Mouse (Mus musculus) heart, embryonic 10.5 days (tissue): ENCODE measurements around the gene Atp2b1. TPM values are rescaled to one million over a fixed set of nuclear protein-coding genes. Genes with fewer than 3 reads are reported as not detected.

Experiments used
- DNase-seq: peaks from one replicate; pipeline ENCODE4 v3.0.0-alpha.2; 2017; ENCODE audit warnings: low spot score
- H3K27ac ChIP-seq: fragments of 300-500 bp; sonication (generic); 2 replicates; pipeline ENCODE4 v1.5.1; 2016; ENCODE audit warnings: mild to moderate bottlenecking
- H3K27me3 ChIP-seq: fragments of 300-500 bp; sonication (generic); 2 replicates; pipeline ENCODE4 v1.6.1; 2016; ENCODE audit warnings: mild to moderate bottlenecking; ENCODE audit not compliant: poor library complexity, insufficient read depth, severe bottlenecking
- H3K36me3 ChIP-seq: fragments of 300-500 bp; sonication (generic); 2 replicates; pipeline ENCODE4 v1.6.1; 2016; ENCODE audit warnings: mild to moderate bottlenecking, moderate library complexity
- H3K4me1 ChIP-seq: fragments of 300-500 bp; sonication (generic); 2 replicates; pipeline ENCODE4 v1.6.1; 2016; ENCODE audit warnings: mild to moderate bottlenecking
- H3K4me3 ChIP-seq: fragments of 300-500 bp; sonication (generic); 2 replicates; pipeline ENCODE4 v1.5.1; 2016; ENCODE audit warnings: mild to moderate bottlenecking, moderate library complexity
- H3K9me3 ChIP-seq: fragments of 300-500 bp; sonication (generic); 2 replicates; pipeline ENCODE4 v1.6.1; 2016; ENCODE audit warnings: mild to moderate bottlenecking, moderate library complexity
- WGBS: fragments of 180-500 bp; shearing (Covaris S2); methylation state at CpG from one replicate; pipeline ENCODE4 v1.1.7; 2016; 5-methylcytosine and 5-hydroxymethylcytosine counted together
- polyA plus RNA-seq: library from polyadenylated mRNA; unstranded; fragments of >200 nt; fragmentation: Nextera tagmentation; extraction: Ambion mirVana; gene quantifications from 2 replicates; pipeline ENCODE4 v1.2.1, GENCODE M21; 2016

Gene Atp2b1
- polyA plus RNA-seq, 1 experiment from 2014 or later = 129 TPM

DNA sequence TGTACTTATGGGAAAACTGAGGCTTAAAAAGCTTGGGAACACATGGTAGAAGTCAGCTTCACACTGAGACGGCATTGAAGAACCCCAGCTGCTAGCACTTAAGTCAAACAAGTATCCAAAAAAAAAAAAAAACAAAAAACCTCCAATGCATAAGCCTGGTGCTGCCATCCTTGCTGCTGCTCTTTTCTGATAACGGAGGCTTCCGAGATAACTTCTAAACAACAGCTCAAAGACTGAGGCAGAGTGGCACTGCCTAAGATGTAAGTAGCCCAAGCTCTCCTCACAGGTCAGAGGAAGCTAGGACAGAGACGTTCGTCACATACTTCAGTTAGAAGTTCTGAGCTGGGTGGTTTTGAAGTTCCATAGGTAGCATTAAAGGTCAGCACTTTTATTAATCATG, 113.3 kb downstream of the Atp2b1 start:
- H3K4me1 ChIP-seq = peaks cover 3% of the 10 kb centered on the region; the same call in 1 of the 2 replicates
- H3K27me3 ChIP-seq = no peaks in the 10 kb centered on the region
- H3K4me3 ChIP-seq = no peak overlapping the region
- WGBS = 41% methylated on average over 5 of the region's 5 CpGs
- DNase-seq = no peak
- no peaks in the 10 kb centered on the region for H3K9me3 ChIP-seq
- peaks cover 20% of the 10 kb centered on the region for H3K36me3 ChIP-seq
- no peak overlapping the region for H3K27ac ChIP-seq

DNA sequence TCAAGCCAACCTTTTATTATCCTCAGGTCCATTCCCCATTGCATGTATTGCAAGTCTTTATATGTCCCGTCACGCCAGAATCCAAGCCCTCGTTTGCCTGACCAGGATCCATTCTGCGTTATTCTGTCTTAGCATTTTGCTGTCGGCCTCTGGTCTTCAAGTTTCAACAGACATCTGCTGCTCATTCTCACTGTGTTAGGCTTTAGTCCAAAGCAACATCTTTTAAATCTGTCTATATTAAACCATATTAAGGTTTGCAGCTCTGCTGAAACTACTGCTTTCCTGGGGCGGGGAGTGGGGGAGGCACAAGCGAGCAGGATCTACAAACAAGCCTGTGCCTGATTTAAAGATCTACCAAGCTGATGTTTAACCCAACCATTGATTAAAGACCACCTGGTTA, 115.6 kb downstream of the Atp2b1 start:
- H3K4me3 ChIP-seq = no peak overlapping the region
- no peaks in the 10 kb centered on the region for H3K27me3 ChIP-seq
- 94% methylated on average over 7 of the region's 7 CpGs for WGBS
- DNase-seq = no peak
- H3K9me3 ChIP-seq = no peaks in the 10 kb centered on the region
- H3K4me1 ChIP-seq = peaks cover 3% of the 10 kb centered on the region; the same call in 1 of the 2 replicates
- H3K36me3 ChIP-seq = peaks cover 13% of the 10 kb centered on the region
- no peak overlapping the region for H3K27ac ChIP-seq

DNA sequence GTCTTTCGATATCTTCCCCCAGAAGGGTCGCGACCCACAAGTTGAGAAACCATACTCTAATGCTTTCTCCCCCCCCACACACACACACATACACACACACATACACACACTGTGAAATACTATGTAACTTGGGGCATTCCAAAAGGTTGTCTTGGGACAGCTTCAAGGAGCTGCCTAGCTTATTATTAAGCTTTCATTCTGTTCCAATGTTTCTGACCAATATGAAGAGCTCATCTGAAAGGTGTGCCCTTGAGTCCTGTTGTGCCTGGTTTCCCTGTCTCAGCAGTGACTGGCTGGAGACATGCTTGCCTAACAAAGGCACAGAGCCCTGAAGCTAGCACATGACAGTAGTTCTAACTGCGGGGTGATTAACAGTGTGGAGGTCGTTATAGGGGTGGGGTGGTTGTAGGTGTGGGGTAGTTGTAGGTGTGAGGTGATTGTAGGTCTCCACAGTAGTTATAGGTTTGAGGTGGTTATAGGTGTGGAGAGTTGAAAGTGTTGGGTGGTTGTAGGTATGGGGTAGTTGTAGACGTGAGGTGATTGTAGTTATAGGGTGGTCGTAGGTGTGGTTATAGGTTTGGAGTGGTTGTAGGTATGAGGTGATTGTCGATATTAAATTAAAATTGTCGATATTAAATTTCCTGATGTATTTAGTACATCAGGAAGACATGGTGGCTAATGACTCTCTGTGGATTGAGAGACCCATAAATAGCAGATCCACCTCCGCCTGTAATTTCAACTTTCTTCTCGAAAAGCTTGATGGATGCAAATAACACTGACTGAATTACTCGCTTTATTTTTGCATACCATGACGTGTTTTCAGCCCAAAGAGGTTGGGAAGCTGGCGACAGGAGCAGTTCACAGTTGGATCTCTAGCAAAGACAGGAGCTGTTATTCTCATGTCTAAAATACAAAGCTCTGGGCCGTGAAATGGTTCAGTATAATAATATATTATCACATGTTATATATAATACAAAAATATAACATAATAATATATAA, 119.9 kb downstream of the Atp2b1 start:
- peaks cover 2% of the 10 kb centered on the region; the same call in 1 of the 2 replicates for H3K36me3 ChIP-seq
- no peak for DNase-seq
- H3K27me3 ChIP-seq = no peaks in the 10 kb centered on the region
- H3K27ac ChIP-seq = no peak overlapping the region
- no peaks in the 10 kb centered on the region for H3K9me3 ChIP-seq
- 0 out of 2 replicates have a peak, but pooled peaks cover 8% of the 10 kb centered on the region for H3K4me1 ChIP-seq
- no peak overlapping the region for H3K4me3 ChIP-seq
- 91% methylated on average over 15 of the region's 15 CpGs for WGBS

- Histone ChIP-seq H3K9me3 (no peaks in the 10 kb centered on the region), H3K27ac (no peak overlapping the region), H3K4me3 (no peak overlapping the region), H3K27me3 (no peaks in the 10 kb centered on the region), H3K36me3 (no peaks in the 10 kb centered on the region), H3K4me1 (0 out of 2 replicates have a peak, but pooled peaks cover 8% of the 10 kb centered on the region)
- WGBS = 86% methylated on average over 21 of the region's 21 CpGs
- DNase-seq = no peak
Observed at GRCm38 (mm10) chr10:99037185-99038065, 123.2 kb downstream of the Atp2b1 start.

- no peaks in the 10 kb centered on the region for H3K27me3 ChIP-seq
- WGBS = 91% methylated on average over 3 of the region's 3 CpGs
Observed at GRCm38 (mm10) chr10:99038866-99039265, 124.7 kb downstream of the Atp2b1 start.

DNA sequence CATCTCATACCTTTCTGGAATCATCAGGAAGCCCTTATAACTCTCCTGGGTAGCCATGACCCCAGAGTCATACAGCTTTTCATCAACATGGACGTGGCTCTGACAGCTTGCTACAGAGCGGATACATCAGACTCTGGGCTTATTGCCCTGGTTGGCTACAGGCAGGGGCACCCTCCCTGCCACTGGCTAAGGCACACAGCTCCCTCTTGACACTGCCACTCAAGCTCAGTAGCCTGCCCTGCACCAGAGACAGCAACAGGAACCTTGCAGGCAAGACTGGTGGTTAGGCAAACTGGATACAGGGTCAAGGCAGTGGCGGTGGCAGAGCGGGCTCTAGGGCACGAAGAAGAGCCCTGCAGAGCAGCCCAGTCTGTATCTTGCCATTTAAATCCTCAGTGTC, 126.0 kb downstream of the Atp2b1 start:
- Histone ChIP-seq H3K4me1 (0 out of 2 replicates have a peak, but pooled peaks cover 8% of the 10 kb centered on the region), H3K27me3 (no peaks in the 10 kb centered on the region), H3K9me3 (no peaks in the 10 kb centered on the region), H3K4me3 (no peak overlapping the region), H3K27ac (no peak overlapping the region), H3K36me3 (no peaks in the 10 kb centered on the region)
- 86% methylated on average over 5 of the region's 5 CpGs for WGBS
- no peak for DNase-seq

More at GRCm38 (mm10) chr10:99038866-99039265, 124.7 kb downstream of the Atp2b1 start:
- H3K4me3 ChIP-seq = no peak overlapping the region
- H3K27ac ChIP-seq = no peak overlapping the region
- H3K4me1 ChIP-seq = 0 out of 2 replicates have a peak, but pooled peaks cover 8% of the 10 kb centered on the region
- no peaks in the 10 kb centered on the region for H3K36me3 ChIP-seq
- no peak for DNase-seq
- no peaks in the 10 kb centered on the region for H3K9me3 ChIP-seq

DNA sequence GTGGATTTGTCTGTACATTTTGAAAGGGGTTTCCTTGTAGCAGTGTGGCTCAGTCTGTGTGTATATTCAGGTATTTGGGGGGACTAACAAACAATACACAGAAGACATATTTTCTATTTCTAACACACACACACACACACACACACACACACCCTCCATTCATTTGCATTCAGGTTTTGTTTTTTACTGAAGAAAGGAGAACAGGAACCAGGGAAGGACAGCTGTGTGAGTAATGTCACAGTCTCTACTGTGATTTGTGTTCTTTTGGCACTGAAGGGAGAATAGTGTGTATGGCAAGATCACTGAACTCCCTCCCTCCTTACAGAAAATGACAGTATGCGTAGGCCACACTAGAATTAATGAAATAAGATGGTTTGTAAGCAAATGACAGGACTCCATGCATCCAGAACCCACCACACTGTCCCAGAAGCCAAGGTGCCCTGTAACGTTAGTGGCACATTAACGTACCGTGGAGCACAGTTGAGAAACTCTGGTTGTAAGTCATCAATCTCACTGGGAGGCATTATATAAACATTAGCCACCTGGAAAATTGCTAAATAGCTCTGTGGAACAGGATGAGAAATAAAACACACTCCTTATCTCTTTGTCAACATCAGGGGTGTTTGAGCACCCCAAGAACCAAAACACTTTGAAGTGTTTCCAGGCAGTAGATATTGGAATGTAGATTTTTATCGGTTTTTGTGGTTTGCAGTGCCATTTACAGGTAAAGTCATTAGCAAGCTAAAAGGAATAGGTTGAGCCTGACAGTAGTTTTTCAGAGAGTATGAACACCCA, 132.7 kb downstream of the Atp2b1 start:
- Histone ChIP-seq H3K4me3 (no peak overlapping the region), H3K27ac (no peak overlapping the region), H3K36me3 (no peaks in the 10 kb centered on the region), H3K27me3 (no peaks in the 10 kb centered on the region), H3K4me1 (no peaks in the 10 kb centered on the region), H3K9me3 (no peaks in the 10 kb centered on the region)
- no peak for DNase-seq
- 67% methylated on average over 5 of the region's 5 CpGs for WGBS

GRCm38 (mm10) chr10:99047551-99047940, 133.3 kb downstream of the Atp2b1 start:
- no peak overlapping the region for H3K4me3 ChIP-seq
- H3K4me1 ChIP-seq = no peaks in the 10 kb centered on the region
- H3K27ac ChIP-seq = no peak overlapping the region
- 81% methylated on average over 4 of the region's 4 CpGs for WGBS
- H3K36me3 ChIP-seq = no peaks in the 10 kb centered on the region
- H3K9me3 ChIP-seq = no peaks in the 10 kb centered on the region
- no peak for DNase-seq
- H3K27me3 ChIP-seq = no peaks in the 10 kb centered on the region

DNA sequence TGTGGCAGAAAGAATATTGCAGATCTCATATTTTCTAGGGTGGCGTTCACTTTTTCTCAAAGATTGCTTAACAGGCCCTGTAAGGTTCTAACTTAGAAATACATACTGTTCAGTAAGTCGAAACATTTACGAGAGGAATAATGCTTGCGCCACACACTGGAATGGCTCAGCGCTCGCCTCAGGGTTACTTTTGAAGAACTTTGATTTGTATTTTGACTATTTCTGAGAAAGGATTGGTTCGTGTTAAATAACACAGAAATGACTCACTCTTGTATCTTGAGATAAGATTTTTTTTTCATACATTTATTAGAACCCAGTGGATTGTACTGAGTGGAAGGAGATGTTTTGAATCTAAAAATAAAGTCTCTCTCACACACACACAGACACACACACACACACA, 135.9 kb downstream of the Atp2b1 start:
- no peak for DNase-seq
- WGBS = 86% methylated on average over 7 of the region's 7 CpGs
- Histone ChIP-seq H3K9me3 (no peaks in the 10 kb centered on the region), H3K4me3 (no peak overlapping the region), H3K27ac (no peak overlapping the region), H3K27me3 (no peaks in the 10 kb centered on the region), H3K36me3 (no peaks in the 10 kb centered on the region), H3K4me1 (no peaks in the 10 kb centered on the region)

DNA sequence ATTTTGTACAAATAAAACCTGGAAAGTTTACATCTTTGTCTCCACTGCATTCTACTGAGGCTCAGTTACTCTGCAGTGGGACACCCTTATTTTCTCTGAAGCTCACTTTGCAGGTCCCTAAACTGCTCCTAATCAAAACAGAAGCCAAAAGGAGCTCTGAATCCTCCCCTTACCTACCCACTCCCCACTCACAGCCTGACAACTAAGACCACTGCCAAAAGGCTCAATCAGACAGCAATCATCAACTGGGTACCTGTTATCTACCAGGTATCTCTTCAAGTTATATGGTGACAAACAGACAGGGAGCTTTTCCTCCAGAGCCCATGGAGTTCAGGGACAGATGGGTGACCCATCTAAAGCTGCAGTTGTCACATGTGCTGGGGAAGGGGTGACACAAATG, 138.9 kb downstream of the Atp2b1 start:
- no peaks in the 10 kb centered on the region for H3K4me1 ChIP-seq
- H3K27ac ChIP-seq = no peak overlapping the region
- H3K27me3 ChIP-seq = no peaks in the 10 kb centered on the region
- H3K36me3 ChIP-seq = no peaks in the 10 kb centered on the region
- H3K9me3 ChIP-seq = no peaks in the 10 kb centered on the region
- no peak overlapping the region for H3K4me3 ChIP-seq
- DNase-seq = no peak

- Histone ChIP-seq H3K27me3 (no peaks in the 10 kb centered on the region), H3K36me3 (no peaks in the 10 kb centered on the region), H3K9me3 (no peaks in the 10 kb centered on the region), H3K27ac (no peak overlapping the region), H3K4me1 (no peaks in the 10 kb centered on the region), H3K4me3 (no peak overlapping the region)
- WGBS = 85% methylated on average over 7 of the region's 7 CpGs
- DNase-seq = peak; percentile 14
Observed at GRCm38 (mm10) chr10:99060588-99060987, 146.4 kb downstream of the Atp2b1 start.

GRCm38 (mm10) chr10:99061418-99061817, 147.2 kb downstream of the Atp2b1 start:
- no peaks in the 10 kb centered on the region for H3K27me3 ChIP-seq
- H3K36me3 ChIP-seq = no peaks in the 10 kb centered on the region
- no peak overlapping the region for H3K27ac ChIP-seq
- no peaks in the 10 kb centered on the region for H3K4me1 ChIP-seq
- no peak for DNase-seq
- 85% methylated on average over 10 of the region's 10 CpGs for WGBS
- no peaks in the 10 kb centered on the region for H3K9me3 ChIP-seq
- no peak overlapping the region for H3K4me3 ChIP-seq
